Mouse (Mus musculus) skeletal muscle tissue, postnatal 0 days (tissue): Measurements from ENCODE around the gene Rab26. TPM values are rescaled to one million over a fixed set of nuclear protein-coding genes. Genes with fewer than 3 reads are reported as not detected.

Experiments
- polyA plus RNA-seq: library from polyadenylated mRNA; unstranded; fragments of >200 nt; fragmentation: Nextera tagmentation; extraction: Ambion mirVana; gene quantifications from 2 replicates; pipeline ENCODE4 v1.2.1, GENCODE M21; 2015

The Rab26 gene
- 0.39 and 0.69 TPM in 2 replicates for polyA plus RNA-seq

DNA sequence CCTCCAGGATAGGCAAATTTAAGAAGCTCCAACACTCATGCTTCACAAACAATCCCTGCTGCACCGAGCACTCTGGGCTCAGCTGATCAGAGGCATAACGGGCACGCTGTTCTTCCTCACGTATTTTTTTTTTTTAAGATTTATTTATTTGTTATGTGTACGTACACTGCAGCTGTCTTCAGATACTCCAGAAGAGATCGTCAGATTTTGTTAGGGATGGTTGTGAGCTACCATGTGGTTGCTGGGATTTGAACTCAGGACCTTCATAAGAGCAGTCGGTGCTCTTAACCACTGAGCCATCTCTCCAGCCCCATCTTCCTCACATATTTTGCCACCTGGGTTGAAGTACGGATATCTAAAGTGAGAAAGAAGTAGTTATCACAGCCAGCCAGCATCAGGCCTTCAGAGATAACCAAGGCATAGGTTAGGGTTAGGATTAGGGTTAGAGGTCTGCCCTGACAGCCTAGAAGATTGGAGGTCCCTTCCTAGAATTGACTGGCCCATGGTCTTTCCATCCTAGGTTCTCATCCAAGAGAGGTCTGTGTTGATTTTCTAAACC, at the start of gene Rab26:
Rab26 (minus strand) TSS at position 51 of the 559 bp plus-strand sequence.

GRCm38 (mm10) chr17:24549618-24550415, 15.8 kb upstream of the Rab26 start, which contains the start of gene Pkd1:
Gene Pkd1 (plus strand): TSS chr17:24549834.

GRCm38 (mm10) chr17:24527723-24528559, 6.1 kb downstream of the Rab26 start, which contains the start of gene Traf7:
Gene Traf7 (minus strand): TSS chr17:24527938.

DNA sequence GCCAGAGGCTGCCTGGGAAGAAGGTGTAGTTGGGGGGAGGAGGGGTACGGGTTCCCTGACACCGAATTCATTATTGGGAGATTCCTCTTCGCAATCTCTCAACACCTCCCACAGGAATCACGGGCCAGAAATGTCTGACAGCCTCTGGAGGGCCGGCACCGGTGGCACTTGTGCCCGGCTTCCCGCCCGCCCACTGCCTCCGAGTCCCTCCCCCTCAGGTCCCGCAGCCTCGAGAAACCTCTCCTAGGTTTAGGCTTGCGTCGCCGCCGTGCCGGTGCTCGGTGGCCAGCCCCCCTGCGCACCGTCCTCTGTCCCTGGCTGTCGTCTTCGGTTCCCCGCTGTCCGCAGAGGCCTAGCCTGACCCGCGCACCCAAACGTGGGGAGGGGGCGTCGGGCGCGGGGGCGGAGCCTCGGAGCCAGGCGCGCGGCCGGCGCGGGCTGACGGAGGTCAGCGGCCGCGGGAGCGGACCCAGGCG, 45.8 kb downstream of the Rab26 start, which contains the start of gene Caskin1:
Caskin1 (plus strand) TSS at position 416 of the 476 bp plus-strand sequence.

DNA sequence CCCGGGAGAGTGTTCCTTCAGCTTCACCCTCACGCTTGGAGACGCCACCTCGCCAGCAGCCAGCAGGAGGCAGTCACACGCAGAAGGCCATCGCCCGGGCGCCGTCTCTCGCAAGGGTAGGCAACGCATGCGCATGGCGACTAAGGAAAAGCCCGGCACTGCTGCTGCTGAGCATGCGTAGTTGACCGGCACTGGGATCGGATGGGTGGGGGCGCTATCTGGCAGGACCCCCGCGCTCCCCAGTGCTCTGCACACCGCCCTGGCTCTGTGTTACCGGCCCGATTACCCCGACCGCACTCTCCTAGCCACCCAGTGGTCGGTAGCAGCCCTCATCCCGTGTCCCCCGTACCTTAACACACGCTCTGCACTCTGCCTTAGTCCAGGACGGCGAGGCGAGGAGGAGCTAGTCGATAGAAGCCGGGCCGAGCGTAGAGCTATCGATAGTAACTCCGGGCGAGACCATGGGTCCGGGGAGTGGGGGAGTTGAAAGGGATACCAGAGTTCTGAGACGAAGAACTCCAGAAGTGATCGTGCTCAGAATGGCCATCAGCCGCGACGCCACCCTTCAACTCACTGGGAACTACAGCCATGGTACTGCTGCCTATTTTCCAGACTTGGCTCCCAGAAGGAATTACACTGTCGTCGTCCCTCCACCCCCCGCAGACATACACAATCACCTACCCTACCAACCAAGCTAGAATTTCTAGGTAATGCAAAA, 55.2 kb downstream of the Rab26 start, which contains the start of gene Mlst8:
Mlst8 (minus strand) TSS at position 416 of the 718 bp plus-strand sequence.

Other genes with a start within 250 kb of the Rab26 start
- gene Abca17, start 183.1 kb downstream of the Rab26 start, polyA plus RNA-seq, result not detected in 2 replicates
- gene Abca3, start 182.3 kb downstream of the Rab26 start, polyA plus RNA-seq, result 4.2 and 5.4 TPM in 2 replicates
- 110 and 113 TPM in 2 replicates for gene Rnps1, start 119.6 kb downstream of the Rab26 start, polyA plus RNA-seq
- gene Eci1, start 107.6 kb downstream of the Rab26 start, polyA plus RNA-seq, result 213 and 235 TPM in 2 replicates
- gene Dnase1l2, start 91.1 kb downstream of the Rab26 start, polyA plus RNA-seq, result 0.87 and 2.3 TPM in 2 replicates
- gene E4f1, start 63.9 kb downstream of the Rab26 start, polyA plus RNA-seq, result 13.3 and 13.6 TPM in 2 replicates
- gene Pgp, start 63.8 kb downstream of the Rab26 start, polyA plus RNA-seq, result 56.2 and 57.5 TPM in 2 replicates
- gene Bricd5, start 60.3 kb downstream of the Rab26 start, polyA plus RNA-seq, result 0.40 TPM in 1 of 2 replicates, not detected in the other
- 8.4 and 8.8 TPM in 2 replicates for gene Mlst8, start 55.1 kb downstream of the Rab26 start, polyA plus RNA-seq
- gene Caskin1, start 45.6 kb downstream of the Rab26 start, polyA plus RNA-seq, result 0.29 and 0.34 TPM in 2 replicates
- gene Traf7, start 6.3 kb downstream of the Rab26 start, polyA plus RNA-seq, result 43.2 and 46.8 TPM in 2 replicates
- gene Pkd1, start 15.6 kb upstream of the Rab26 start, polyA plus RNA-seq, result 12.6 TPM in 2 replicates
- 25.6 and 31.9 TPM in 2 replicates for gene Tsc2, start 98.4 kb upstream of the Rab26 start, polyA plus RNA-seq
- 11.1 TPM in 2 replicates for gene Nthl1, start 98.5 kb upstream of the Rab26 start, polyA plus RNA-seq
- 38.9 and 45.6 TPM in 2 replicates for gene Slc9a3r2, start 116.1 kb upstream of the Rab26 start, polyA plus RNA-seq
- gene Npw, start 124.2 kb upstream of the Rab26 start, polyA plus RNA-seq, result not detected in 2 replicates
- 9.0 and 11.7 TPM in 2 replicates for gene Zfp598, start 135.5 kb upstream of the Rab26 start, polyA plus RNA-seq
- gene Syngr3, start 155.7 kb upstream of the Rab26 start, polyA plus RNA-seq, result 0.11 TPM in 1 of 2 replicates, not detected in the other
- 33.2 and 39.3 TPM in 2 replicates for gene Gfer, start 161.9 kb upstream of the Rab26 start, polyA plus RNA-seq
- 1.1 and 1.8 TPM in 2 replicates for gene Noxo1, start 162.0 kb upstream of the Rab26 start, polyA plus RNA-seq
- 22.5 and 25.2 TPM in 2 replicates for gene Tbl3, start 173.4 kb upstream of the Rab26 start, polyA plus RNA-seq
- gene Rnf151, start 183.9 kb upstream of the Rab26 start, polyA plus RNA-seq, result not detected in 2 replicates
- gene Rps2, start 183.9 kb upstream of the Rab26 start, polyA plus RNA-seq, result 829 and 862 TPM in 2 replicates
- 707 and 733 TPM in 2 replicates for gene Ndufb10, start 190.3 kb upstream of the Rab26 start, polyA plus RNA-seq
- gene Rpl3l, start 193.6 kb upstream of the Rab26 start, polyA plus RNA-seq, result 47.3 and 64.3 TPM in 2 replicates
- 52.7 and 59.6 TPM in 2 replicates for gene Msrb1, start 202.4 kb upstream of the Rab26 start, polyA plus RNA-seq
- 0.51 TPM in 1 of 2 replicates, not detected in the other for gene Hs3st6, start 218.8 kb upstream of the Rab26 start, polyA plus RNA-seq